Mouse (Mus musculus): ENCODE measurements around the gene 4930486L24Rik.

DNA sequence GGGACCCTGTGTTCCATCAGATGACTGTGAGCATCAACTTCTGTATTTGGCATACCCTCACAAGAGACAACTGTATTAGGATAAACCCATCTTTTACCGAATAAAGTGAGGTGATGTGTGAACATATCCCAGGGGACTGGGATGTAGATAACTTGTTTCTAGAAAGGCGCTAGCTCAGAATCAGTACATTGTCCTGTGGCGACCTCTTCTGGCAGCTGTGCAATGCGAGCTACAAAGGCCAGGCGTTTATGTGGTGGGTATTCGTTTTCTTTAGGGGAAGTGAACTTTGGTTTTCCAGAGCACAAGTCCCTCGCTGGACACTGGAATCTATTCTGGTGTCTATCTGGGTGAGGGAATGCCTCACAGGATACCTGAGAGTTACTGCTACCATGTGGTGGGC is 44.8 kb downstream of the 4930486L24Rik start:
- no peak for TF ChIP-seq HCFC1 (IDR thresholded peaks at IDR 0.05; ENCODE audit: borderline replicate concordance, insufficient read depth, low read length)
- peak; percentile 75; the same call in 1 of the 2 replicates for TF ChIP-seq ZC3H11A (IDR thresholded peaks at IDR 0.05; ENCODE audit: borderline replicate concordance, low read depth, low read length)

All from ES-E14 (cell line).